Mouse (Mus musculus): ENCODE measurements around the gene Lsm7. TPM values are rescaled to one million over a fixed set of nuclear protein-coding genes. Genes with fewer than 3 reads are reported as not detected.
A peak's percentile ranks its signal among the peaks of the same experiment; 100 is the strongest.
"Not testable (repeated sequence)": the region's sequence is repeated elsewhere in the genome, so short reads cannot be mapped to it uniquely, and the experiment has no call there.

Lsm7 gene
- total RNA-seq, 1 experiment from 2014 or later = 202 TPM

- peak; percentile 87 to 88 for ATAC-seq (replicated peaks in 1 of 2; ENCODE audit: insufficient read depth in 1 of 2, low FRiP score in 2 of 2, low TSS enrichment in 1 of 2, low read depth in 1 of 2, poor library complexity in 2 of 2, severe bottlenecking in 2 of 2)
Measured at GRCm38 (mm10) chr10:80826151-80827062, 28.6 kb downstream of the Lsm7 start, which contains the start of gene Oaz1. Gene Oaz1, plus strand, starts transcription at chr10:80826656.

DNA sequence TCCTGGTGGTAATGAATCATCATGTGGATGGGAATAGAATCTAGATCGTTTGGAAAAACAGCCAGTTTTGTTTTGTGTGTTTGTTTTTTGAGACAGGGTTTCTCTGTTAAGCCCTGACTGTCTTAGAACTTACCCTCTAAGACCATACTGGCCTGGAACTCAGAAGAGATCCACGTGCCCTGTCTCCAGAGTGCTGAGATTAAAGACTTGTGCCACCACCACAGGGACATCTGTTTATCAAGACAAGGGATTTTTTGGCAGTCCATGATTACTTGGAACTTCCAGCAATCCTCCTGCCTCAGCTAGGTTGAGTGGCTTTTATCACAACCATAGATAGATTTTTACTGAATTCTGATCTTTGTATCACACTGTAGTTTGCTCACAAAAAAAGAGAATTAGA lies 30.2 kb downstream of the Lsm7 start:
- no peak for ATAC-seq (replicated peaks in 1 of 2; ENCODE audit: insufficient read depth in 1 of 2, low FRiP score in 2 of 2, low TSS enrichment in 1 of 2, low read depth in 1 of 2, poor library complexity in 2 of 2, severe bottlenecking in 2 of 2)

DNA sequence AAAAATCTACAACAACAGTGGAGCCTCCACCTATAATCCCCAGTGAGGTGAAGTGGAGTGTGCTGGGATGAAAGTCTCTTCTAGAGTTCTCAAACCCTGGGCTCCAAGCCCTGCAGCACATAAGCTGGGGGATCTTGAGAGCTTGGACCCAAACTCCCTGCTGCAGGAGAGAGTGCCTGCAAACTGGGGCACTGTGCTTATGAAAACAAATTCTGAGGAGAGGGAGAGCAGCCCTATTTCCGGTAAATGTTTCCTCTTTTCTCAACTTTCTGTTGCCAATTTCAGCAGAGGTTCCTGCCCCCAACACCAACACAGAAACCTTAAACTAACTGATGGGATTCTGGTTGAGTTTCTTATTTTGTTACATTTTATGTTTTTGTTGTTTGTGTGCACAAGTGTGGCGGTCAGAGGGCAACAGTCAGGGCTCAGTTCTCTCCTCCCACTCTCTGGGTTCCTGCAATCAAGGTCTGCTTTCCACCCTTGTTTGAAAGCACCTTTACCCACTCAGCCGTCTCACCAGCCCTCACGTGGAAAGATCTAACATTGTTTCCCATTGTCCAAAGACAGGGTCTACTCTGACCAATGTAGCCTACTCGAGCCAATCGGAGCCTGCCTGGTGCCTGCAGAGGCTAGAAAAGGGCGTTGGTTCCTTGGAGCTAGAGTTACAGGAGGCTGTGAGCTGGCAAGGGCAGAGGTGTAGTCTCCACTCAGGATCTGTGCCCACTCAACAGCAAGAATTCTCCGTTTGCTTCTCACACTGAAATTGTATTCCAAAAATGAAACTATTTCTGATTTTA lies 31.0 kb downstream of the Lsm7 start:
- ATAC-seq (replicated peaks in 1 of 2; ENCODE audit: insufficient read depth in 1 of 2, low FRiP score in 2 of 2, low TSS enrichment in 1 of 2, low read depth in 1 of 2, poor library complexity in 2 of 2, severe bottlenecking in 2 of 2) = no peak

DNA sequence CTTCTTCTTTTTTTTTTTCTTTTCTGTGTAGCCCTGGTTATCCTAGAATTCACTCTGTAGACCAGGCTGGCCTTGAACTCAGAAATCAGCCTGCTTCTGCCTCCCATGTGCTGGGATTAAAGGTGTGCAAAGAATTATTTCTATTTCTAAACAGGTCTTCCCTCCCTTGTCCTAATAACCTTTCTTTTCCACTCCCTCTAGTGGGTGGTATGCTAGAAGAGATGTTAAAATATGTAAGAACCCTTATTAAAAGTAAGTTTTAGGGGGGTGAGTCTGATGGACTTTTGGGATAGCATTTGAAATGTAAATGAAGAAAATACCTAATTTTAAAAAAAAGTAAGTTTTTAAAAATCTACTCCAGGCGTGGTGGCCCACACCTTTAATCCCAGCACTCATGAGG lies 31.7 kb downstream of the Lsm7 start:
- ATAC-seq (replicated peaks in 1 of 2; ENCODE audit: insufficient read depth in 1 of 2, low FRiP score in 2 of 2, low TSS enrichment in 1 of 2, low read depth in 1 of 2, poor library complexity in 2 of 2, severe bottlenecking in 2 of 2) = no peak

GRCm38 (mm10) chr10:80822528-80822927 lies 32.5 kb downstream of the Lsm7 start:
- no peak for ATAC-seq (replicated peaks in 1 of 2; ENCODE audit: insufficient read depth in 1 of 2, low FRiP score in 2 of 2, low TSS enrichment in 1 of 2, low read depth in 1 of 2, poor library complexity in 2 of 2, severe bottlenecking in 2 of 2)

DNA sequence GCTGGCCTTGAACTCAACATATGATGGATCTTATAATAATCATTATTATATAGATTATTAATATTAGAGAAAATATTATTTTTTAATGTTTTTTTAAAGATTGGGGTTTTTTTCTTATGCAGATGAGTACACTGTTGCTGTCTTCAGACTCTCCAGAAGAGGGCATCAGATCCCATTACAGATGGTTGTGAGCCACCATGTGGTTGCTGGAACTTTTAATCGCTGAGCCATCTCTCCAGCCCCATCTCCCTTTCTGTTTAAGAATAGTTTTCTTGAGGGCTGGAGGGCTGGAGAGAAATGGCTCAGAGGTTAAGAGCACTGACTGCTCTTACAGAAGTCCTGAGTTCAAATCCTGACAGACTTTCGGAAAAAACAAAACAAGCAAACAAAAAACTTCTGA lies 33.0 kb downstream of the Lsm7 start:
- ATAC-seq (replicated peaks in 1 of 2; ENCODE audit: insufficient read depth in 1 of 2, low FRiP score in 2 of 2, low TSS enrichment in 1 of 2, low read depth in 1 of 2, poor library complexity in 2 of 2, severe bottlenecking in 2 of 2) = no peak

DNA sequence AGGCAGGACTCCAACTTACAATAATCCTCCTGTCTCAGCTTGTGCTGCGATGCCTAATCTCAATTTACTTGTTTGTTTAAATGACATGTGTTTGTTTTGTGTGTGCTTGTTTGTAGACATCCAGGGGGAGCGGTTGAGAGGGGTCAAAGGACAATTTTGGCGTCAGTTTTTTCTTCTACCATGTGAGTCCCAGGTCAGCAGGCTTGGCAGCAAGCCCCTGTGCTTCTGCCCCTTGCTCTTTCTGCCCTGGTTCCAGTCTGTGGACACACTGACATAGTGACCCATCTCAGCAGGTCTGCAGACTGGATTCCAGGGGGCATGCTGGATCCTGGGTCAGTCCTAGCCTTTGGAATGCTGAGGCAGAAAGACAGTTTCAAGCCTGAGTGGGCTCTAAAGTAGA lies 35.6 kb downstream of the Lsm7 start:
- ATAC-seq (replicated peaks in 1 of 2; ENCODE audit: insufficient read depth in 1 of 2, low FRiP score in 2 of 2, low TSS enrichment in 1 of 2, low read depth in 1 of 2, poor library complexity in 2 of 2, severe bottlenecking in 2 of 2) = no peak

GRCm38 (mm10) chr10:80818599-80819281 lies 36.3 kb downstream of the Lsm7 start:
- peak; percentile 17 to 22; a peak in 1 of 4 replicates for ATAC-seq (replicated peaks in 1 of 2; ENCODE audit: insufficient read depth in 1 of 2, low FRiP score in 2 of 2, low TSS enrichment in 1 of 2, low read depth in 1 of 2, poor library complexity in 2 of 2, severe bottlenecking in 2 of 2)

DNA sequence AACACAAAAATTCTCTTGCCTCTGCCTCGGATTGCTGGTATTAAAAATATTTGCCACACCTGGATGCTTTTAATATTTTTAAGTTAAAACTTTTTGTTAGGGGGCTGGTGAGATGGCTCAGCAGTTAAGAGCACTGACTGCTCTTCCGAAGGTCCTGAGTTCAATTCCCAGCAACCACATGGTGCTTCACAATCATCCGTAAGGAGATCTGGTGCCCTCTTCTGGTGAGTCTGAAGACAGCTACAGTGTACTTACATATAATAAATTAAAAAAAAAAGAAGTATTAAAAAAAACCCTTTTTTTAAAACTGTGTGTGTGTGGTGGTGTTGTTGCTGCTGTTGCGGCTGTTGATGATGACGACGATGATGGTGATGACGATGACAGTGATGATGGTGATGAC lies 37.1 kb downstream of the Lsm7 start:
- ATAC-seq (replicated peaks in 1 of 2; ENCODE audit: insufficient read depth in 1 of 2, low FRiP score in 2 of 2, low TSS enrichment in 1 of 2, low read depth in 1 of 2, poor library complexity in 2 of 2, severe bottlenecking in 2 of 2) = not testable (repeated sequence)

DNA sequence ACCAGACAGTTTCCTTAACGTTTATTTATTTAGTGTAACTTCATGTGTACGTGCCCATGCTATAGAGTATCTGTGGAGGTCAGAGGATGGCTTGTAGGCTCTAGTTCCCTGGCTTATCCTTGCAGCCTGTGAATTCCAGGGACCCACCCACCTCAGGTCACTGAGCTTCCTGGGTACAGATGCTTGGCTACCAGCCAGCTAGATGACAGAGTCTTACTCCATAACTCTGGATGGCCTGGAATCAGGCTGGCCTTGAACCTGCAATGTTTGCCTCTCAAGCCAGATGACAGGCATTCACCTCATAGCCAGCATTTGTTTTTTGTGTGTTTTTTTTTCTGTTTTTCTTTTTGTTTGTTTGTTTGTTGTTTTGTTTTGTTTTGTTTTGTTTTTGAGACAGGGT lies 37.8 kb downstream of the Lsm7 start:
- ATAC-seq (replicated peaks in 1 of 2; ENCODE audit: insufficient read depth in 1 of 2, low FRiP score in 2 of 2, low TSS enrichment in 1 of 2, low read depth in 1 of 2, poor library complexity in 2 of 2, severe bottlenecking in 2 of 2) = no peak

GRCm38 (mm10) chr10:80816303-80816702 lies 38.7 kb downstream of the Lsm7 start:
- not testable (repeated sequence) for ATAC-seq (replicated peaks in 1 of 2; ENCODE audit: insufficient read depth in 1 of 2, low FRiP score in 2 of 2, low TSS enrichment in 1 of 2, low read depth in 1 of 2, poor library complexity in 2 of 2, severe bottlenecking in 2 of 2)

DNA sequence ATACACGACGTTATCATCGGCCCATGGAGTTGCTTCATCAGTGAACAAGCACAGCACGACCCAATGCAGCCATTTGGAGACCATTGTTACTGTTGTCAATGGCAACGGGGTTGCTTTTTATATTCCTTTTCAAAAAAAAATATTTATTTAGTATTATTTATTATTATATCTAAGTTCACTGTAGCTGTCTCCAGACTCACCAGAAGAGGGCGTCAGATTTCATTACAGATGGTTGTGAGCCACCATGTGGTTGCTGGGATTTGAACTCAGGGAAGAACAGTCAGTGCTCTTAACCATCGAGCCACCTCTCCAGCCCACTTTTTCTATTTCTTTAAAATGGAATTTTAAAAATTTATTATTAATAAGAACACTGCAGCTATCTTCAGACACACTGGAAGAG lies 40.2 kb downstream of the Lsm7 start:
- ATAC-seq (replicated peaks in 1 of 2; ENCODE audit: insufficient read depth in 1 of 2, low FRiP score in 2 of 2, low TSS enrichment in 1 of 2, low read depth in 1 of 2, poor library complexity in 2 of 2, severe bottlenecking in 2 of 2) = no peak

GRCm38 (mm10) chr10:80813366-80813765 lies 41.6 kb downstream of the Lsm7 start, which contains the start of gene Jsrp1:
Gene Jsrp1, minus strand, starts transcription at chr10:80813498.
- ATAC-seq (replicated peaks in 1 of 2; ENCODE audit: insufficient read depth in 1 of 2, low FRiP score in 2 of 2, low TSS enrichment in 1 of 2, low read depth in 1 of 2, poor library complexity in 2 of 2, severe bottlenecking in 2 of 2) = 0 out of 4 replicates have a peak, but pooled peaks of 1 of the 2 experiments have one; percentile 12

- ATAC-seq (replicated peaks in 1 of 2; ENCODE audit: insufficient read depth in 1 of 2, low FRiP score in 2 of 2, low TSS enrichment in 1 of 2, low read depth in 1 of 2, poor library complexity in 2 of 2, severe bottlenecking in 2 of 2) = no peak
Measured at GRCm38 (mm10) chr10:80812391-80813041, 42.5 kb downstream of the Lsm7 start.

- ATAC-seq (replicated peaks in 1 of 2; ENCODE audit: insufficient read depth in 1 of 2, low FRiP score in 2 of 2, low TSS enrichment in 1 of 2, low read depth in 1 of 2, poor library complexity in 2 of 2, severe bottlenecking in 2 of 2) = no peak
Measured at GRCm38 (mm10) chr10:80810084-80810483, 44.9 kb downstream of the Lsm7 start.

GRCm38 (mm10) chr10:80808985-80809632 lies 45.9 kb downstream of the Lsm7 start:
- ATAC-seq (replicated peaks in 1 of 2; ENCODE audit: insufficient read depth in 1 of 2, low FRiP score in 2 of 2, low TSS enrichment in 1 of 2, low read depth in 1 of 2, poor library complexity in 2 of 2, severe bottlenecking in 2 of 2) = no peak

All from hematopoietic stem cell, adult 5-6 weeks (primary cell).